Comparison of ENCODE assay signal across 9 mouse cellular contexts in the genomic region with DNA sequence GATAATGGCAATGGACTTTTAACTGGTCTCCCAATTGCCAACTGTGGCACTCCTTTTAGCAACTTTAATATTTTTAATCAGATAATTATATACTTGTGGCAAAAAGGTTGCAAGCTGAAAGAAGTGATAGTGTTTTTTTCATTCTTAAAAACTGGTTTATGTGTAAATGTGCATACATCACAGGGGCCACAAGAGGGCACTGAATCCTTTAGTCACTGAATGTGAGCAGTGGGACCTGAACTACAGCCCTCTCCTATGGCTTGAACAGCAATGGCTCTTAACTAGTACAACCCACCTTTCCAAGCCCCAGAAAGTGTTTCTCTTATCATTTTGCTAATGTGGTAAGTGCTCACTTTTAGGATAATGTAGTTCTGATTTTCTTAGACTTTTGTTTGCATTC.
A peak's percentile ranks its signal among the peaks of the same experiment; 100 is the strongest.
DNase-seq lines count a peak whose midpoint lies in the region; ATAC-seq and TF ChIP-seq lines count a peak whose summit lies in the region.
"Had no signal": no experiment of that assay in that cellular context is flagged by ENCODE, and none has a peak within 500 bp of the region (broad histone marks: within the 10 kb centered on the region; RNA-seq: fewer than 3 reads in every experiment).

No protein-coding gene starts in this region.

- intact Hi-C loops in left cerebral cortex, postnatal 36 days (cut with DNase I), result loop anchor here (5.0 to 10.0 kb wide), 2 partner anchors 60 to 163 kb away; partner anchors contain the start of gene Ipp

- no peaks in the 10 kb centered on the region for H3K36me3 ChIP-seq in liver, adult 2 months (ENCODE audit: control insufficient read depth, insufficient read depth, low read length)
- H3K36me3 ChIP-seq in liver, embryonic 12.5 days, result no peaks in the 10 kb centered on the region
- H3K36me3 ChIP-seq: midbrain, embryonic 12.5 days had no signal

- no peaks in the 10 kb centered on the region for H3K9me3 ChIP-seq in liver, embryonic 12.5 days (replicated peaks)
- H3K9me3 ChIP-seq: midbrain, embryonic 12.5 days had no signal

- TF ChIP-seq POLR2A in liver, adult 2 months (IDR thresholded peaks at IDR 0.05; ENCODE audit: extremely low read depth, insufficient read depth, low read length), result no peak

- no peaks in the 10 kb centered on the region for H3K4me1 ChIP-seq in liver, adult 2 months (ENCODE audit: control insufficient read depth, insufficient read depth, low read length)
- no peaks in the 10 kb centered on the region for H3K4me1 ChIP-seq in liver, embryonic 12.5 days
- H3K4me1 ChIP-seq: midbrain, embryonic 12.5 days had no signal

- peak; percentile 24 for DNase-seq in liver, adult 2 months (ENCODE audit: extremely low read depth, low read depth, low spot score)
- peak; percentile 48 for DNase-seq in R1 (ENCODE audit: low read depth, low spot score)
- peak; percentile 81 to 84 for DNase-seq in cerebellum, postnatal 10 days
- peak; percentile 74 for DNase-seq in heart, postnatal 4 days
- peak; percentile 12 to 39 for DNase-seq in left cerebral cortex, postnatal 36 days (ENCODE audit: low spot score in 2 of 2)
- DNase-seq in retina, postnatal 1 day, result peak; percentile 66

- H3K79me2 ChIP-seq in liver, adult 2 months (ENCODE audit: control insufficient read depth, insufficient read depth, low read length), result no peaks in the 10 kb centered on the region

- no peak overlapping the region for H3K9ac ChIP-seq in liver, adult 2 months (ENCODE audit: low read depth, low read length)
- no peak overlapping the region for H3K9ac ChIP-seq in liver, embryonic 12.5 days
- H3K9ac ChIP-seq: midbrain, embryonic 12.5 days had no signal

- H3K27me3 ChIP-seq in liver, adult 2 months (ENCODE audit: control insufficient read depth, insufficient read depth, low read length), result no peaks in the 10 kb centered on the region
- H3K27me3 ChIP-seq in liver, embryonic 12.5 days (replicated peaks), result no peaks in the 10 kb centered on the region
- H3K27me3 ChIP-seq: midbrain, embryonic 12.5 days had no signal

- H3K27ac ChIP-seq in liver, adult 2 months (replicated peaks; ENCODE audit: insufficient read depth, low read depth, low read length), result no peak overlapping the region
- no peak overlapping the region for H3K27ac ChIP-seq in liver, embryonic 12.5 days
- H3K27ac ChIP-seq: midbrain, embryonic 12.5 days had no signal

- H3K4me3 ChIP-seq in liver, adult 2 months (ENCODE audit: insufficient read depth, low read depth, low read length), result no peak overlapping the region
- no peak overlapping the region for H3K4me3 ChIP-seq in liver, embryonic 12.5 days
- H3K4me3 ChIP-seq: midbrain, embryonic 12.5 days had no signal

- no peak for ATAC-seq in liver, embryonic 12.5 days
- ATAC-seq in megakaryocyte, adult 5-6 weeks (ENCODE audit: poor library complexity, severe bottlenecking), result no peak

- no peak for TF ChIP-seq CTCF in liver, adult 2 months (IDR thresholded peaks at IDR 0.05; ENCODE audit: low read depth, low read length)

- H3K4me2 ChIP-seq in liver, embryonic 12.5 days, result no peak overlapping the region
- H3K4me2 ChIP-seq: midbrain, embryonic 12.5 days had no signal

Comparison
In these comparisons a context has a peak if more than half of its experiments do, and no peak if none do; other contexts are left out.
1. DNase-seq: peak in every context shown above with its lines; median percentile 82 in cerebellum, postnatal 10 days; 74 in heart, postnatal 4 days; 66 in retina, postnatal 1 day; 48 in R1; 26 in left cerebral cortex, postnatal 36 days; 24 in liver, adult 2 months.